Mouse (Mus musculus) layer of hippocampus, adult 9-10 months (tissue): Measurements from ENCODE around the gene Fgd3.

Experiments
- DNase-seq: peaks from one replicate; pipeline ENCODE4 v3.0.0; 2022; ENCODE audit warnings: low spot score

Gene Fgd3

DNA sequence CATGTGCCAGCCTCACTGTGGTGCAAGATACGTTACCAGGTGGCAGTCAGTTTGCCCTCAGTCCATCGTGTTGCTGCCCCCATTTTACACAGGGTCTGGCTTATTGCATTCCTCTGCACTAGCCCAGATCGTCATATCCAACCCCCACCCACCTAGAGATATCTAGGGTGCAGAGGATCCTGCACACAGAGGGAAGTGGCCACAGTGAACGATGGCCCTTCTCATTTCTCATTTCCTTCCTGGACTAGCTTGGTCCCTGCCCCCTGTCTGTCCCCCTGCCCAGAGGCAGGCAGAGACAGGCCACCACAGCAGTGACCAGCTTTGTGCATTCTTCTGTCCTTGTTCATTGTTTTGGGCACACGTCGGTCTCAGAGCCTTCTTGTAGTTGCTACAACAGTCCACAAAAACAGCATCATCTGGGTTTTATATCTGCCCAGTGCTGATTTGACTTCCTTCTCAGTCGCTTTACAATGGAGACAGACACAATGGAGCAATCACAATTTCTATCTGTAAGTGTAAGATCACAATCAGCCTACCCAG, 13.3 kb downstream of the Fgd3 start:
- no peak for DNase-seq

DNA sequence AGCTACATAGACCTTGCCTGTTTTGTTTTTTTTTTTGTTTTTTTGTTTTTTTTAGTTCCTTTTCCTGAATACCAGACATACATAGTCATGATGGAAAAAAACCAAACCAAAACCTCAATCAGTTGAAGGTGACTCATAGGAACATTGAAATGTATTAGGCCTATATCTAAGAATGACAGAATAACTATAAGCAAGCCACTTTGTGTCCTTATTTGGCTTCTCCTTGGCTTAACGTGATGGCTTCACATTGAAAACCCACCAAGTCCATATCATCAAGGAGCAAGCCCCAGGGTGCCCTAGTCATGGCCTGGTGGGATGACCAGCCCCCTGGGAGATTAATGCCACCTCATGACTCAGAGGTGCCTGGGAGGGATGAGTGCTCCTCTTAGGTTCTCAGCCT, 19.3 kb downstream of the Fgd3 start:
- no peak for DNase-seq

DNA sequence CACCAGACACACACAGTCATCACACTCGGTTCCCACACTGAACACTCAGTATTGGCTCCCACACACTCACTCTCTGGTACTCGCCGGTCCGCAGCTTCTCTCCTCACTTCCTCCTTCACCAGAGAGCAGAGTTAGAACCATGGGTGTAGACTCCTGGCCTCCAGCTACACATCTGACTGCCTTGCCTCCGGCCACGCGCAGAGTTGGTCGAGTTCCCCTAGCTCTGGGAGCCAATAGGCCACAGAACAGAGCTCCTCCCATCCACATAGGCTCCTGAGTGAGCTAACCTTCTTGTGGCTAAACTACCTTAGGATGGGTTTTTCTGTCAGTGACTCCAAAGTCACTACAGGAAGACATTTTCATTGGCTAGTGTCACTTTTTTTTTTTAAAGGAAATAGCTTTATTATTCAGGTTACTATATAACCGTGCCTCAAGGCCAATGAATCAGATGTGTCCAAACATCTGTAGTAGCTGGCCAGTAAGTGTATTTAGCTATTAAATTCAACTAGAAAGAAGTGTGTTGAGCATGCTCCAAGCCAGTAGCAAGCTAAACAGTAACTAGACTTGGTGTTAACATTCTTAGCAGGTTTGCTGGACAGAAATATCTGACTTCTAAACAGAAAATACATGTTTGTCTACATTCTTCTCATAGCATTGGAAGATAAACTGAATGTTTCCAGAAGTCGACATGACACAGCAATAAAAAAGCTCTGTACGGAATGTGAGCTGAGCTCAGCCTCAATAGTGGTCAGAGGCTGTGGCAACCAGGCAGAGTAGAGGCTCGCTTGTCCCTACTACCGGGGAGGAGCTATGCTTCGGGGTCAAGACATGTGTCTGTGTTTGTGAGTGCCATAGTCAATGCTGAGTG, 21.4 kb downstream of the Fgd3 start:
- no peak for DNase-seq

DNA sequence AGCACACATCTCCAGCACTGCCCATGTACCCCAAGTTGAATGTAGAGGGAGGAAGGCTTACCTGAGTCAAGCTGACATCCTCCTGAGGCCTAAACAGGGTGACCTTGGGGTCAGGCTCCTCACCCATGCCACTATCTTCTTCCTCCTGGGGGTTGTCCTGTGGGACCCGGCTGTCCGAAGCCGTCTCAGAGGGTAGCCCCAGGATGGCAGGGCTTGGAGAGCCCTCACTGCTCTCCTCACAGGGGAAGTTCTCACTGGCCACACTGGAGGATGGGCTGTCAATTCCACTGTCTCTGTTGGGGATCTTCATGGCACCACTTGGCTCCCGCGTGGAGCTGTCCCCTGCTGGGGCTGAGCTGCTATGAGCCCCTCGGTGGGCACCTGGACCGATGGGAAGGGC, 23.8 kb downstream of the Fgd3 start:
- no peak for DNase-seq

DNA sequence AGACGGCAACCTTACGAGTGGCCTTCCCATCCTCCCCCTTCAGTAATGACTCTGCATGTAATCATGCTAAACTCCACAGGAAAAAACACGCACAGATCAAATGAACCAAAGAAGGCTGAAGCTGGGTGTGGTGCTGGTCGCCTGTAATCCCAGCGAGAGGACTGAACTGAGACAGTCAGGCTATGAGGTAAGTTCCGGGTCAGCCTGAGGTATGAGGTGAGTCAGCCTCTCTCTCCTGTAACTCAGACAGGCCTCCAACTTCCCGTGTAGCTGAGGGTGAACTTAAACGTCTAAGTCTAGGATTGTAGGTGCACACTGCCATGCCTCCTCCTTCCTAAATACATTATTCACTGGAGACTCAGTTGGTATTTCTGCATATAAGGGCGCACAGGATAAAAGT, 26.0 kb downstream of the Fgd3 start:
- no peak for DNase-seq

DNA sequence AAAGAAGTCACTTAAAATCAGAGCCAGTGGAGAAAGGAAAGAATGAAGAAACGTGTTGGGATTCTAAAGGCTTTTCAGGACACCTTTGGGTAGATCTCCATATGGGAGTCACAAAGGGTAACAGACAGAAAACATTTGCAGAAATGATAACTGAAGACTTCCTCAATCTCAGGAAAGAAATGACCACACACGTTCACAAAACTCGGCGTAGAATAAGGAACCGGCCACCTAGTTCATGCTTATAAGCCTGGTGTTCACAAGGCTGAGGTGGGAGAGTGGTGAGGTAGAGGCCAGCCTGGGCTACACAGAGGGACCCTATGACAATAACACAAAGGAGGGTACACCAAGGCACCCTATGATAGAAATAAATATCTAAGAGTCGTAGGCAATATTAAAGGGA, 28.2 kb downstream of the Fgd3 start:
- DNase-seq: no peak

DNA sequence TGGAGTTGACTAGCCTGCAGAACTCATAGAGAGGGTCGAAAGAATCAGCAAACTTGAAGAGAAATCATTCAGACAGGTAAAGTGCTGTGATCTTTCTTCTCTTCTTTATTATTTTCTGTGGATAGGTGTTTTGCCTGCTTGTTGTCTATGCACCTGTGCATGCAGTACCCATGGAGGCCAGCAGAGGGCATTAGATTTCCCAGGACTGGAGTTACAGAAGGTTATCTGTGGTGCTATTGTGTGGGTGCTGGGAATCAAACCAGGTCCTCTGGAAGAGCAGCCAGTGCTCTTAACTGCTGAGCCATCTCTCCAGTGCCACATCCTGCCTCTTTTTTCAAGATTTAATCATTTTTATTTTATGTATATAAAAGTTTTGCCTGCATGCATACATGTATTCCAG, 28.7 kb downstream of the Fgd3 start:
- DNase-seq: no peak

DNA sequence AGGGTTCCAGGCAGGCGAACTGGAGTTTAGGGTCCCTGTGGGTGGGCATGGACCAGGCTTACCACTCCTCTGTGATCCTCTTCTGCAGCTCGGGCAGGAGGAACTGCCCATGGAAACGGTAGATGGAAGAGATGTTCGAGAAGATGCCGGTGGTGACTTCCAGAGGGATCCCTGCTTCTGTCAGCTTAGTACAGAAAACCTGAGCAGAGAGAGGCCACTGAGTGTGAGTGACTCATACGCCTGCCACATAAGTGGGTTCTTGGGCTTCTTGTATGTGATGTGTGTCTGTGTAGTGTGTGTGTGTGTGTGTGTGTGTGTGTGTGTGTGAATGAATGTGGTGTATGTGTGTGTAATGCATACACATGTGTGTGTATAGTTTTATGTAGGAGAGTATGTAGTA, 32.9 kb downstream of the Fgd3 start:
- no peak for DNase-seq

DNA sequence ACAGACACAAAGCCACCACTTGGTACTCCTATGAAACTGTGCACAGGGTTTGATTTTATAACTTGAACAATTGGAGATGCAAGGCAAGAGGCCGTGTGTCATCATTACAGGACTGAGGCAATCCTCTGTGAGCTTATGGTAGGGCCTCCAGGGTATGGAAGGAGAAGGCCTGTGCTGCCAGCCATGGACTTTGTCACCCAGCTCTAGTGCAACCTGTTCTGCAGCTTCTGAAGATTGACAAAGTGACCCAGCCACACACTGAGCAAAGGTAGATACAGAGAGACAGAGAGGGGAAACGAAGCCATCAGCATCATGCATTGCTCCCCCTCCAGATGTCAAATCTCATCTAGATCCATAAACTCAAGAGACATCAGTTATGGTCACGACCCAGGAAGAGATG, 33.4 kb downstream of the Fgd3 start:
- no peak for DNase-seq

DNA sequence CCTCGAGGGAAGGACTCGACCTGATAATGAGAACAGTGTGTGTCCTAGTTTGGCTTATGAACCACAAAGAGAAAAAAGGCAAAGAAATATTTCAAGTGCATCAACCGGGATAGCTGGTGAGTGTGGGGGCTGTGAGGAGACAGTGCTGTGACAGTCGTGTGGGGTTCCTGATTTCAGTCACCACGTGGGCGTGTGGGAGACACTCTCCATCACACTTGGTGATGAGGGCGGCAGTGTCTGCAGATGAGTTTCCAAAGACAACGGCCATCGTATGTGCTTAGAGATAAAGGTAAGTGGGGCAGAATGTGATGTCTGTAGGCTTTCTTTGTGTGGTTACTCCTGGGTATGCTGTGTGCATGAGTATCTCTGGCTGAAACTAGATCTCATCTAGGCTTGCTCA, 36.4 kb downstream of the Fgd3 start:
- DNase-seq: no peak

DNA sequence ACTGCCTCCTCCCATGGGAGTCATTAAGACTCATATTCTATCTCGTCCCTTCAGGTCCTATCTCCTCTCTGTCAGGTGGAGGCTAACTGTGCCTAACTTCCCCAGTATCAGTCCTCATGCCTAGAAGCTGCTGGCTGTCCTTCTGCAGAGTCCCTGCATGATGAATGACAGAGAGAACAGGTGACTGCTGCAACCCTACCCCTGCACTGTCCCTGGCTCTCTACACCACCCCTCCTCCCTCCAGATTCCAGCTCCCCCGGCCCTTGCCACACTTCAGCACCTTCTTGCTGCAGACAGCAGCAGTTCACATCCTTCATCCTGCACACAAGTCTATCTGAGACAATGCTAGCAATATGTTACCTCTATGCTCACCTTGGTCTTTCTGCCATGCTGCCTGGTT, 37.9 kb downstream of the Fgd3 start:
- no peak for DNase-seq

DNA sequence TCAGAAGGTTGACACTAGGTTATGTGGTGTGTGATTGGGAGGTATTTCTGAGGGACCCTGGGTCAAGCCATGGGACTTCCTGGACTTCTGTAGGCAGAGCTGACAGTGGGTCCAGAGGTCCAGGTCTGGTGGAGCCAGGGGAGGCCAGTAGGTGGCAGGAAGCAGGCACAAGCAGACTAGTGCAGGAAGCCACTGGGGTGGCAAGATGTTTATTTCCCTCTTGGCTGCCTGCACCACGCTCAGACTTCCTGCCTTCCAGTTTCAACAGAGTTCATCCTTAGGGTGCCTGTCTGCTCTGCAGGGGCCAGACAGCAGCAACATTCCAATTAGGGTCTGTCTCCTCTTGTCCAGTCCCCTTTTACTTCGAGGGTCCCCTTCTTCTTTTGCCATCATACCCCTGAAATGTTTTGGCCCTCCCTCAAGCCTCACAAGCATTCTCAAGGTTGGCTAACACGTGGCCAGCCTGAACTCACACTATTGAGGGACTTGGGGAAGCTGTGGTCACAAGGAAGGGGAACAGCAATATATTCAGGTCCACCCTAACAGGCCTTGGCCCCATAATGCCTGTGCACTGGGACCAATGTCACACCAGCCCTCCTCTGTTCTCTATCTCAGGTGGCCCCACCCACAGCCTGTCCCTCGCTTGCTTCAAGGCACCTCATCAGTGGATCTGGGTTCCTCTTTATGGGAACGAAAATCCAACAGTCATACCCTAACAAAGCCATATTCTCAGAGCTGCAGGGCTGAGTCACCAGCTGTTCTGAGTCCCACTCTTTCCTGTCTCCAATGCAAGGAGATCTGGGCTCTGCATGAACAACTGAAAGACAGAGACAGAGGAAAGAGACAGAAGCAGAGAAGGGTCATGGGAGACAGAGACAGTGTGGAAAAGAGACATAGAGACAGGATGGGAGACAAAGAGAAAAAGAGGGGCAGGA, 48.0 kb downstream of the Fgd3 start:
- no peak for DNase-seq

DNA sequence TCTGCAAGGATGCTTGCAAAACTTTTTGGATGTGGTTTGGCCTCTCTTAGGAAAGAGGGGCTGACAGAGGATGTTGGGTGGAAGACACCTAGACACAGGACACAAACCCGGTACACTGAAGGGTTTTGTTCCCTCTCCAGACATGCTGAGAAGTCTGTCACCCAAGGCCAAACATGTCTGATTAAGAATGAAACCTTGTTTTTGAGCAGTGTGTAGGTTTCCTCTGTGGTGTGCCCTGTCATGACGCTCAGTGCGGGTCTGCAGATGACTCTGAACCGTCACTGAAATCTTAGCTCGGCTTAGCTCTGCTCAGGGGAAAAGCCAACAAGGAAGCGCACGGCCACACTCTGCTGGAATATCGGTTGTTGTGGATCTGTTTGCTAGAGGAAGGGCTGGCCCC, 49.6 kb downstream of the Fgd3 start:
- DNase-seq: no peak

DNA sequence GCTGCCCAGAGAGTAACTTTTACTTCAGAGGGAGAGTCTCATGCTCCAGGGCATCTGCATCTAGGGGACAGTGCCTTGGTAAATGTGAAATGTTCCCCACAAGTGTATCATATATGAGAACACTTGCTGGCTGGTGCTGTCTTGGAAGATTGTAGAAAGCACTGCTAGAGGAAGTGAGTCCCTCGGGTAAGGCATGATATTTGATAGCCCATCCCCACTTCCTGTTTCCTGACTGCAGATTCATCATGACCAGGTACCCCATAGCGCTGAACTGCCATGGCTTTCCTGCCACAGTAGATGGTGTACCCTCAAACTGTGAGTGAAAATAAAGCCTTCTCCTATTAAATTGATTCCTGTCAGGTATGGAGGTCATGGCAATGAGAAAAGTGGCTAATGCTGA, 52.5 kb downstream of the Fgd3 start:
- DNase-seq: no peak

DNA sequence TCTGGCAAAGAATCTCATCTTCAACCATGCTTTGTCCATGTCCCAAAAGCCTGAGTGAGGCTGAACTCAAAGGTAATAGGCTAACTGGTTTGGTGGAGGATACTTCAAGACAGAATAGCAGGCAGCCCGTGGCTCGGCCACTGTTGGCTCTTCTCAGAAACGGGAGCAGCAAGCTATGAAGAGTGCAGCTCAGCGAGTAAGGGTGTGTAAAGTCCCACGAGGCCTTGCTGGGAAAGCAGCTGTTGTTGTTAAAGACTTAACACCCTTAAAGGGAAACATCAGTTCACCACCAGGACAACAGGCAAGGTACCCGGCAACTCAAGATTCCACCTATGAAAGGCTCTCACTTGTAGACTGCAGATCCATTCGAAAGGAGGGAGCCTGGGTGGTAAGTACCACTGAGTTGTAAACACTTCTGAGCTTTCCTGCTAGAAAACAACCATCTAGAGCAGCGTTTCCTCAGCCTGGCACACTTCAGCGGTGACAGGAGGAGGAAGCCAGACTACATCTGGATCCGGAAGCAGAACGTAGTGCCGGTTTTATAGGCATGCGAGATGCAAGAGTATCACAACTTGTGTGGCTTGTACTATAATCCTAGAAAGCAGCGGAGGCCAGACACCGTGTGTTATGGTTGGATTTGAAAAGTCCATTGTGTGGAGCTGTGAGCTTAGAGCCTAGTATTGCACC, 59.9 kb downstream of the Fgd3 start:
- DNase-seq: no peak

DNA sequence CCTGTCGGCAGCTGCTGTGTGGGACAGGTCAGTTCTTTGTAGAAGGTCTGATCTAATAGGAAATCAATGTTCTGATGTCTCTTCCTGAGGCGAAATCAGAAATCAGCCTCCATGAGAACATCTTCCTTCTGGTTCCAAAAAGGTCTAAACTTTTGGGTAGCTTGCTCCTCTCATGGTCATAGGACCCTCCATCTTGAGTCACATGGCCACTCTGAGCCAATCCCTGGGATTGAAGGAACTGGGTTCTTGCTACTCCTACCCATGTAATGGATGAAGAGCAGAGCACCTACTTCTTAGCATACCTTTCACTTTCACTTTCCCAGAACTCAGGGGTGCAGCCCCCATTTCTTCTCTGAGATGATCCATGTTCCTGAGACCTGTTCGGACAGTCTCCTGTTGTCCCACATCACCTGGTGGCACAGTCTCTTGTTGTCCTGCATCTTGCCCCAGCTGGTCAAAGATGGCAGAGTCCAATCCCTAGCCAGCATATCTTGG, 62.2 kb downstream of the Fgd3 start:
- no peak for DNase-seq

DNA sequence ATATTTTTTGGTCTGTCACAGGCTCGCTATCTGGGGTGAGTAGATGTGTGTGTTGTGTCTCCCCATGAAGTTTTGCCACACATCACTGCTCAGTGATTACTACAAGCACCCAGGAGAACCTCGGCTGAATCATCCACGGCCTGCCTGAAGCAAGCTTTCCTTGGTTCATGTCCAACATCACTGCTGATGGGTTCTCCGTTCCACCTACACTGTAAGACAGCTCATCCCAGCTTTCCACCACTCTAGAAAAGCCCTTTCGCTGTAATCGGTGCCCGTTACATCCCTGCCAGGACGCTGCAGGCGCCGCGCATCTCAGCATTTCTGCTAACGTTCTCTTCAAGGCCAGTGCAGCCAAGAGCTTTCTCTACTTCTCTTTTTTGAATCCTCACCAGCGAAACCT, 67.4 kb downstream of the Fgd3 start:
- no peak for DNase-seq

DNA sequence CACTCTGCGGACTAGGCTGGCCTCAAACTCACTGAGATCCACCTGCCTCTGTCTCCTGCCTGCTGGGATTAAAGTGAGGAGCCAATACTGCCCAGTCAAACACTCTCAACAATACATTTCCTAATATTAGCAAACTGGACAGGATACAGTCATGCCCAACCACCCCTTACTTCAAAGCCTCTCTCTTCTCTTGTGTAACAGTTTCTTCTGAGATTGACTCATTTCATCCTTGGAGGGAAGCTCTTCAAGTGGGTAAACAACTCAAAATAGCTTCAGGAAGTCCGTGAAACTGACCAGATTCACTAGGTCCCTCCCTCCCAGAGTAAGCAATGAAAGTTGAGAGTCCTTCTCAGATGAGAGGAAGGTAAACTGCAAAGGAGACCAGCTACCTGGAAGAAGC, 68.0 kb downstream of the Fgd3 start:
- DNase-seq: no peak

DNA sequence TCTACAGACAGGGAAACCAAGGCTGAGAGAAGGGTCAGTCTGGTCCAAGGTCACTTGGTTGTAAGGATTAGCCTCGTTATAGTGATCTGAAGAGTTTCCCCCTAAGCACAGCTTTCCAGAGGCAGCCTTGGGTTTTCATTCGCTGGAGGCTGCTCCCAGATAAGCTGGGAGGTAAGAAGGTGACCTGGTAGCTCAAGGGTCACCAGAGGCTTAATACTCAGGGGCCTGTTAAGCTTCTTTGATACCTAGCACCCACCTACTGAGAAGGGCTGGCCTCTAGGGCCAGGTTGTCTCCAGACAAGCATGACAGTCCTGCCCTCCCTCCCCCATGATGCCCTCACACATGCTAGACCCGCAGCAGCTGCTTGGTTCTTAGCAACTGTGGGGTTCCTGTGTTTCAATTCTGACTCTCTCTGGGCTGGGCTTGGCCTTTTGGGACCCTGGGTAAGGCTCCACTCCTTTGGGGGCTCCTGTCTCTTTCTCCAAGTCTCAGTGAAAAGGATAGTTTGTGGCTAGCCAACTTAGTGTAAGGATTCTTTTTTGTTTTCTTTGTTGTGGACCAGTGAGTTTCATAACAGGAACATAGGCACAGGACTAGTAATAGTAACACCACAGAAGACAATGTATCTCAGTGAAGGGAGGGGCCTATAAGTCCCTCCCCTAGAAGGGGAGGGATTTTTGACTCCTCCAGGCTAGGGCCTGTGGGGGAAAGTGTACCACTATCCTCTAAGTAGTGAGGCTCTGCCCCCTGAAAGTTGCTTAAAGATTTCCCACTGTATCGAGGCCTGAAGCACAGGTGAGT, 69.2 kb downstream of the Fgd3 start:
- DNase-seq: no peak

DNA sequence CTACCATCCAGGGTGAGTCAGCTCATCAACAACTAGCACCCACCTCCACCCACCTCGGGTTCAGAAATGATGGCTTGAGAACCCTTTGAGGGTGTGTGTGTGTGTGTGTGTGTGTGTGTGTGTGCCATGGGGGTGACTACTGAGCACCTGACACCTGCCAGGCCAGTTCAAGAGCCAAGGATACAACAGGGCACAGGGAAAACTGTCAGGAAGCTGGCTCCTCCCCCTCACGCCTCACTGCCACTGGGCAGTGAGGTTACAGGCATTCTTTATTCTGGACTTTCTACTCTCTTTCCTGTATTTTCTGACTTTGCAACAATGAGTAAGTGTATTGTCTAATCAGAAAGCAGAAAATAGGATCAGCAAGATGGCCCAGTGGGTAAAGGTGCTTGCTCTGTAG, 70.5 kb downstream of the Fgd3 start:
- DNase-seq: no peak

DNA sequence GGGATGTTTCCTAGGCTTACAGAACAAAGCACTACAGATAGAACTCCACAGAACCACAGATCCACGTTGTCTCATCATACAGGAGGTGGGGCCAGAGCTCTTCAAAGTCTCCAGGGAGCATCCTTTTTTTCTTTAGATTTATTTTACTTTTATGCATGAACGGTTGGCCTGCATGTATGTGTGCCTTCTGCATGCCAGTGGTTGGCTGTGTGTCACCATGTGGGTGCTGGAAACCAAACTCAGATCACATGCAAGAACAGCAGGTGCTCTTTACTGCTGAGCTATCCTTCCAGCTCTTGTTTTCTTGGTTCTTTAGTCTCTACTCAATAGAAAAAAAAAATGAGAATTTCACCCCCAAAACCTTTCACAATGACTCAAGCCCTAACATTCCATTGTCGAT, 71.2 kb downstream of the Fgd3 start:
- no peak for DNase-seq
